Mouse (Mus musculus): Measurements from ENCODE around the gene Angel1. TPM values are rescaled to one million over a fixed set of nuclear protein-coding genes. Genes with fewer than 3 reads are reported as not detected.

The Angel1 gene
- polyA plus RNA-seq, 1 experiment = 12.0 TPM

GRCm38 (mm10) chr12:86665656-86666055, 60.6 kb downstream of the Angel1 start:
- Histone ChIP-seq H3K27me3 (ENCODE audit: control insufficient read depth, insufficient read depth, low read length, poor library complexity, severe bottlenecking) (no peaks in the 10 kb centered on the region), H3K9me3 (replicated peaks; ENCODE audit: control insufficient read depth, insufficient read depth, low read length, poor library complexity, severe bottlenecking) (no peaks in the 10 kb centered on the region), H3K4me1 (ENCODE audit: control insufficient read depth, insufficient read depth, low read length) (no peaks in the 10 kb centered on the region), H3K27ac (ENCODE audit: insufficient read depth, low read length) (no peak overlapping the region), H3K4me3 (ENCODE audit: low read depth, low read length) (no peak overlapping the region), H3K9ac (ENCODE audit: low read depth, poor library complexity, severe bottlenecking) (no peak overlapping the region), H3K36me3 (ENCODE audit: control insufficient read depth, insufficient read depth, low read length, poor library complexity, severe bottlenecking) (no peaks in the 10 kb centered on the region)
- TF ChIP-seq CTCF (IDR thresholded peaks at IDR 0.05; ENCODE audit: low read depth, low read length) = no peak
- no peak for TF ChIP-seq EP300 (IDR thresholded peaks at IDR 0.05; ENCODE audit: insufficient read depth, low read depth, low read length)
- no peak for TF ChIP-seq POLR2A (IDR thresholded peaks at IDR 0.05; ENCODE audit: insufficient read depth, low read length)

GRCm38 (mm10) chr12:86660466-86660865, 65.8 kb downstream of the Angel1 start:
- no peak overlapping the region for H3K4me3 ChIP-seq (ENCODE audit: low read depth, low read length)
- no peak for TF ChIP-seq EP300 (IDR thresholded peaks at IDR 0.05; ENCODE audit: insufficient read depth, low read depth, low read length)
- TF ChIP-seq POLR2A (IDR thresholded peaks at IDR 0.05; ENCODE audit: insufficient read depth, low read length) = no peak
- TF ChIP-seq CTCF (IDR thresholded peaks at IDR 0.05; ENCODE audit: low read depth, low read length) = no peak
- H3K4me1 ChIP-seq (ENCODE audit: control insufficient read depth, insufficient read depth, low read length) = no peaks in the 10 kb centered on the region

GRCm38 (mm10) chr12:86659447-86659968, 66.8 kb downstream of the Angel1 start:
- no peaks in the 10 kb centered on the region for H3K27me3 ChIP-seq (ENCODE audit: control insufficient read depth, insufficient read depth, low read length, poor library complexity, severe bottlenecking)
- no peak overlapping the region for H3K9ac ChIP-seq (ENCODE audit: low read depth, poor library complexity, severe bottlenecking)
- no peak for TF ChIP-seq POLR2A (IDR thresholded peaks at IDR 0.05; ENCODE audit: insufficient read depth, low read length)
- TF ChIP-seq EP300 (IDR thresholded peaks at IDR 0.05; ENCODE audit: insufficient read depth, low read depth, low read length) = no peak
- TF ChIP-seq CTCF (IDR thresholded peaks at IDR 0.05; ENCODE audit: low read depth, low read length) = no peak
- H3K36me3 ChIP-seq (ENCODE audit: control insufficient read depth, insufficient read depth, low read length, poor library complexity, severe bottlenecking) = no peaks in the 10 kb centered on the region
- H3K9me3 ChIP-seq (replicated peaks; ENCODE audit: control insufficient read depth, insufficient read depth, low read length, poor library complexity, severe bottlenecking) = no peaks in the 10 kb centered on the region
- H3K4me3 ChIP-seq (ENCODE audit: low read depth, low read length) = no peak overlapping the region
- no peaks in the 10 kb centered on the region for H3K4me1 ChIP-seq (ENCODE audit: control insufficient read depth, insufficient read depth, low read length)
- H3K27ac ChIP-seq (ENCODE audit: insufficient read depth, low read length) = no peak overlapping the region

More at GRCm38 (mm10) chr12:86660466-86660865, 65.8 kb downstream of the Angel1 start:
- Histone ChIP-seq H3K27me3 (ENCODE audit: control insufficient read depth, insufficient read depth, low read length, poor library complexity, severe bottlenecking) (no peaks in the 10 kb centered on the region), H3K9me3 (replicated peaks; ENCODE audit: control insufficient read depth, insufficient read depth, low read length, poor library complexity, severe bottlenecking) (no peaks in the 10 kb centered on the region), H3K36me3 (ENCODE audit: control insufficient read depth, insufficient read depth, low read length, poor library complexity, severe bottlenecking) (no peaks in the 10 kb centered on the region), H3K9ac (ENCODE audit: low read depth, poor library complexity, severe bottlenecking) (no peak overlapping the region), H3K27ac (ENCODE audit: insufficient read depth, low read length) (no peak overlapping the region)

GRCm38 (mm10) chr12:86652570-86653041, 73.7 kb downstream of the Angel1 start:
- TF ChIP-seq EP300 (IDR thresholded peaks at IDR 0.05; ENCODE audit: insufficient read depth, low read depth, low read length) = no peak
- no peak for TF ChIP-seq CTCF (IDR thresholded peaks at IDR 0.05; ENCODE audit: low read depth, low read length)
- TF ChIP-seq POLR2A (IDR thresholded peaks at IDR 0.05; ENCODE audit: insufficient read depth, low read length) = no peak
- Histone ChIP-seq H3K9me3 (replicated peaks; ENCODE audit: control insufficient read depth, insufficient read depth, low read length, poor library complexity, severe bottlenecking) (no peaks in the 10 kb centered on the region), H3K27ac (ENCODE audit: insufficient read depth, low read length) (no peak overlapping the region), H3K4me1 (ENCODE audit: control insufficient read depth, insufficient read depth, low read length) (no peaks in the 10 kb centered on the region), H3K36me3 (ENCODE audit: control insufficient read depth, insufficient read depth, low read length, poor library complexity, severe bottlenecking) (no peaks in the 10 kb centered on the region), H3K9ac (ENCODE audit: low read depth, poor library complexity, severe bottlenecking) (no peak overlapping the region), H3K4me3 (ENCODE audit: low read depth, low read length) (no peak overlapping the region), H3K27me3 (ENCODE audit: control insufficient read depth, insufficient read depth, low read length, poor library complexity, severe bottlenecking) (0 out of 2 replicates have a peak, but pooled peaks cover 2% of the 10 kb centered on the region)

GRCm38 (mm10) chr12:86651301-86651860, 74.9 kb downstream of the Angel1 start:
- H3K4me1 ChIP-seq (ENCODE audit: control insufficient read depth, insufficient read depth, low read length) = no peaks in the 10 kb centered on the region
- H3K4me3 ChIP-seq (ENCODE audit: low read depth, low read length) = no peak overlapping the region
- H3K27me3 ChIP-seq (ENCODE audit: control insufficient read depth, insufficient read depth, low read length, poor library complexity, severe bottlenecking) = 0 out of 2 replicates have a peak, but pooled peaks cover 2% of the 10 kb centered on the region
- H3K36me3 ChIP-seq (ENCODE audit: control insufficient read depth, insufficient read depth, low read length, poor library complexity, severe bottlenecking) = no peaks in the 10 kb centered on the region
- no peak overlapping the region for H3K27ac ChIP-seq (ENCODE audit: insufficient read depth, low read length)
- H3K9me3 ChIP-seq (replicated peaks; ENCODE audit: control insufficient read depth, insufficient read depth, low read length, poor library complexity, severe bottlenecking) = no peaks in the 10 kb centered on the region
- TF ChIP-seq POLR2A (IDR thresholded peaks at IDR 0.05; ENCODE audit: insufficient read depth, low read length) = no peak
- no peak for TF ChIP-seq CTCF (IDR thresholded peaks at IDR 0.05; ENCODE audit: low read depth, low read length)
- no peak for TF ChIP-seq EP300 (IDR thresholded peaks at IDR 0.05; ENCODE audit: insufficient read depth, low read depth, low read length)
- no peak overlapping the region for H3K9ac ChIP-seq (ENCODE audit: low read depth, poor library complexity, severe bottlenecking)

Other genes with a start within 250 kb of the Angel1 start
- gene Vash1, start 47.8 kb downstream of the Angel1 start, polyA plus RNA-seq (2011; ENCODE audit: insufficient read depth, insufficient read length, low read depth, missing spikeins) = 5.2 and 6.0 TPM in 2 replicates
- gene Lrrc74a, start 7.9 kb upstream of the Angel1 start, polyA plus RNA-seq (2011; ENCODE audit: insufficient read depth, insufficient read length, low read depth, missing spikeins) = not detected in 2 replicates
- 37.9 and 40.3 TPM in 2 replicates for gene Irf2bpl, start 158.3 kb upstream of the Angel1 start, polyA plus RNA-seq (2011; ENCODE audit: insufficient read depth, insufficient read length, low read depth, missing spikeins)
- 21.2 and 23.5 TPM in 2 replicates for gene Cipc, start 220.6 kb upstream of the Angel1 start, polyA plus RNA-seq (2011; ENCODE audit: insufficient read depth, insufficient read length, low read depth, missing spikeins)